Mouse (Mus musculus) kidney, postnatal 4 days (tissue): ENCODE data around the gene Gcnt3.
"Not testable (repeated sequence)": the region's sequence is repeated elsewhere in the genome, so short reads cannot be mapped to it uniquely, and the experiment has no call there.

Experiments used
- DNase-seq, 2 experiments: peaks; one replicate each; pipeline ENCODE4 v3.0.0; 2021; ENCODE audit warnings: mixed read lengths in 2 of 2

Gene Gcnt3

GRCm38 (mm10) chr9:70042935-70043334 is 5.0 kb upstream of the Gcnt3 start:
- no peak for DNase-seq

- DNase-seq = no peak
These were observed 4.2 kb upstream of the Gcnt3 start for GRCm38 (mm10) chr9:70042137-70042536.

GRCm38 (mm10) chr9:70040570-70040969 is 2.7 kb upstream of the Gcnt3 start:
- no peak for DNase-seq

- DNase-seq = no peak
These were observed 1.9 kb upstream of the Gcnt3 start for GRCm38 (mm10) chr9:70039597-70040385.

DNA sequence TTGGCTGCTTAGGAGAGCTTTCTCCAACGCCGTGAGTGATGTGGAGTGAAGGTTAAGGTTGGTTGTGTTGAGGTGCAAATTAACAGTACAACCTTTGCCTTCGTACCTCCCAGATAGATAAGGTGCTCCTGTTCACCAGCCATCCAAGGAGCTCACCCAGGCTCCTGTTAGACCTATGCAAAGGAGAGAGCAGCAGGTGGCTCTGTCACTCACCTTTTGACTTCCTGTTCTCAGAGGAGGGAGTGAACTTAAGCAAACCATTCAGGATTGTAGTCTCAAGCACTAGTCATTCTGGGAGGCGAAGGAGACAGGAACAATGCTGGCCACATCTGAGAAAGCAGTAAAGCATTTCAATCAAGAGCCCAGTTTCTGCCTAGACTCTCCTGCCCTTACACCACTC is 1.2 kb downstream of the Gcnt3 start:
- DNase-seq = no peak

DNA sequence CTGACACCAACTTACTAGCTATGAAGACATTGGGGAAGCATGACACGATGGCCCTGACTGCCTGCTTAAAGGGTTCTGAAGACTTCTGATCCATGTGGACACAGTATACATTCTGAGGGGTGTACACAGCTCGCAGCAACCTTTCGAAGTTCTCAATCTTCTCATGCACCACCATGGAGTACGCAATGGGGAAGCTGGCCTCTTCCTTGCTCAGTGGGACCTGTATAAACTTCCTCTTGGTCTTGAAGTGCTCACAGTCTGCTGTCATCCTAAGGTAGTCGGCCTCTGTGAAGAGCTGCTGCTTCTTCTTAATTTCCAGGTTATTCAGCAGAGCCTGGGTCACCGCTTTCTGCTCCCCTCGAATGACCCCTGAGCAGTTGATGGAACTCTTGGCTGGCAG is 3.2 kb downstream of the Gcnt3 start:
- DNase-seq = no peak

DNA sequence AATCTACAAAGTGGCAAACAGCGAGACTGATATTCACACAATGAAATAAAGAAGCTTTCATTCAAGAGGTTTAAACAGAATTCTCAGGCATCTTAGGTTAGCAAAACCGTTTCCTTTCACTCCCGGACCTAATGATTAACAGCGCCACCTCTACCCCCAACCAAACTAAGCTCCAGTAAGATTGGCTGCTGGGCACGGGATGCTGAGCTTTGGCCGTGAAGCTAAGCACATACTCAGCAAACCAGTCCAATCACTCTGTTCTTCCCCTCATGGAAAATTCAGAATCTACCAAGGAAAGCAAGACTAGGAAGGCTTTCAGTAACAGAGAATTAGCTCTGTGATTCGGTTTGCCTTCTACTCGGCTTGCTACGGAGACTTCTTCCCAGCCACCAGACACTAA is 4.8 kb downstream of the Gcnt3 start:
- peak; percentile 41 to 65 for DNase-seq

DNA sequence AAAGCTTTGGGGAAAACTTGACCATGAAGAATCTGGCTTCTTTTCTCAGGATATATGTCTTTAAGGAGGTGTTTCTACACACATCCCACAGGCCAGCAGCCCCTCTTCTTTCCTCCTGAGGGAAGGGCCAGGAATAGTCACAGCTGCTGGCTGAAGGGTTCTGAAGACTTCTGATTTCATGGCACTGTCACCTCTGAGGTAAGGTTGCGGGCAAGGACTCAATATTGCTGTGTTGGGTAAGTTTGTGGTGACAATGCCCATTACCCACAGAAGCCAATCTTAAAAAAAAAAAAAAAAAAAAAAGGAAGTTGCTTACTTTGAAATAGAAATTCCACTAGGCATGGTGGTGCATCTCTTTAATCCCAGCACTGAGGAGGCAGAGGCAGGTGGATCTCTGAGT is 5.7 kb downstream of the Gcnt3 start:
- no peak for DNase-seq

GRCm38 (mm10) chr9:70025365-70026012 is 12.4 kb downstream of the Gcnt3 start:
- no peak for DNase-seq

GRCm38 (mm10) chr9:70024648-70025047 is 13.2 kb downstream of the Gcnt3 start:
- DNase-seq = no peak

- not testable (repeated sequence) for DNase-seq
These were observed 14.3 kb downstream of the Gcnt3 start for GRCm38 (mm10) chr9:70023615-70024014.

GRCm38 (mm10) chr9:70022083-70022482 is 15.8 kb downstream of the Gcnt3 start:
- DNase-seq = no peak

DNA sequence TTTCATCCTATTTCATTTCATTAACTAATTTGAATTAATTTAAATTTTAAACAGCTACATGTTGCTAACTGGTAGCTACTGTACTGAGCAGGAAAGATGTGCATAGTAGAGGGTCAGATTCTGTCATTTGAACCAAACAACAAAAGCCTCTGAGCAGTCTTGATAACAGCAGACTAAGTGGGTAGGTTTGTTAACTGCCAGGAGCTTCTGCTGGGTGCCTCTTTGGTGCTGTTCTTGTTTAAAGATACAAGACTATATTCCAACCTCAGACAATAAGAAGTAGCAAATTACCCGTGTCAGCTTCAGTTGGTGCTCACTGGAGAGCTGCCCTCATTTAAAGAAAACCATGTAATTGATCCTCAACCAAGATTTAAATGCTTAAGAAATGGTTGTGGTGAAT is 16.3 kb downstream of the Gcnt3 start:
- no peak for DNase-seq

DNA sequence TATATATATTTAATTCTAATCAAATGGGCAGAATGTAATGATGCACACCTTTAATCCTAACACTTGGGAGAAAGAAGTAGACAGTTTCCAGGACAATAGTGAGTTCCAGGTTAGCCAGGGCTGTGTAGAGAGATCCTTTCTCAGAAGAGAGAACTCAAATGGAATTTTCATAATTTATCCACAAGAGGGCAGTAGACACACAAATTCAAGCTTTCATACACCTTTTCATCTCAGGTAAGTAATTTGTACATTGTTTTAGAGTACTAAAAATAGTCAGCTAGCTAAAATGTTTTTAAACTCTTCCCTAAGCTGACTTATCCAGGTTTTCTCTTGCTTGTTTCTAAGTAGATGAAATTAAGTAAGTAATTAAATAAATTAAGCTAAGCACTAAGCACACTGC is 19.0 kb downstream of the Gcnt3 start:
- DNase-seq = no peak

DNA sequence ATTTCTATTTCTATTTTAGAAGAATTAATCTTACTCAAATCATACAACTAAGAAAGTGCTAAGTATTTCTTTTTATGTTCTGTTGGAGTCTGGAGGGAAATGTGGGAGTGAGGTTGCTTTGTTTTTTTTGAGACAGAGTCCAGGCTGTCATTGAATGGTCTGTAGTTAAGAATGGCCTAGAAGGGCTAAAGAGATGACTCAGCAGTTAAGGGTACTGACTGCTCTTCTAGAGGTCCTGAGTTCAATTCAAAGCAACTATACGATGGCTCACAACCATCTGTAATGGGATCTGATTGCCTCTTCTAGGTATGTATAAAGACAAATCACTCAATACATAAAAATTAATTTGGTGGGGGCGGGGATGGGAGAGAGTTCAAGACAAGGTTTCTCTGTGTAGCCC is 22.3 kb downstream of the Gcnt3 start:
- DNase-seq = no peak

DNA sequence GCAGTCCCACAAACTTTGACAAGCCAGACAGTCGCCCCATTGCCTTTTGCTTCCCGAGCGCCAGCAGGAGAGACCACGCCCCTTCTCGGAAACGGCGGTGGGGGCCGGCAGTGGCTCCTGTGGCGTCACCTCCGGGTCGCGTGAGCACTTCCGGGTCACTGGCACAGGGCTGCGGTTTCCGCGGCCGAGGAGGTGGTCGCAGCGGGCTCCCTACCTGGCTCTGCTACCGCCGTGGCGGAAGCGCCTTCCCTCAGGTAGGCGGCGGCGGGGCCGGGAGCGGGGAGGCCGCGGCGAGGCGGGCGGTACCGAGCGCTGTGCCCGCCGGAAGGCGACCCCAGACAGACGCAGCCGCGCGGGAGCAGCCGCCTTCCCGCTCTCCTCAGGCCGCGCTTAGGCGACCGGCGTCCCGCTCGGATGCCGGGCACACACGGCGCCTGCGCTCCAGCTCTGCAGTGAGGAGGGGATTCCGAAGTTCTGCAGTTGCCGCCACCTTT is 25.4 kb downstream of the Gcnt3 start, which contains the start of gene Gtf2a2:
Gtf2a2 (plus strand) TSS at position 143 of the 494 bp plus-strand sequence.
- DNase-seq = peak; percentile 97 to 98

- DNase-seq = no peak
These were observed 26.1 kb downstream of the Gcnt3 start for GRCm38 (mm10) chr9:70011537-70012407.

GRCm38 (mm10) chr9:70010781-70011473 is 27.0 kb downstream of the Gcnt3 start:
- DNase-seq = no peak

GRCm38 (mm10) chr9:70009754-70010304 is 28.1 kb downstream of the Gcnt3 start:
- no peak for DNase-seq

DNA sequence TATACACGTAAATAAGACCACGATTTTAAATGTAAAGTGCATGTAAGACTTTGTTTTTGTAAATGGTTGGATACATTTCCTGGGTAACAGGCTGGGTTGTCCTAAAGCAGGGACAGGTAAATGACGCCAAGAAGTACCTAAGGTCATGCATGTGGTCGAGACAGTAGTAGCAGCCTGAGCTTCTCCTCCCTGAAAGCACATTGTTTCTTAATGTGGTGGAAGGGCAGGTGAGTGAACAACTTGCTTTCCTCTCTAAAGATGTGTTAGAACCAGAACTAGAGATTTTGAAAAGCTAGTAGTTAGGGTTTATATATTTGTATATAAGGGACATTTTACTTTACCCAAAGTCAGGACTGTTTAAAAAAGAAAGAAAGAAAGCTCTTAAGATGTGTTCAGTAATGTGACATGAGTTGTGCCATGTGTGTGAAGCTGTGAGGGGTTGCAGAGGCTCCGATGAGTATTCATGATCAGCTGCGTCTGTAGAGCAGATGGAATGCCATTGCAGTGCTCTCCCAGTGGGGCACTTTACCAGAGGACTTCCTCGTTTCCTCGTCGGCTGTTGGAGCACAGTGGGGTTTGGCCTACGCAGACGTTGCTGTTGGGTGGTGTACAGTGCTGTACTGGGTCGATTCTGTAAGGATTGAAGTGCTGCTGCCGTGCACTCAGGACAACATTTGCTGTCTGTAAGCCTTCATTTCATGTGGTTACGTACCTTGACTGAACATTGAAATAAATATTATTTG is 30.2 kb downstream of the Gcnt3 start:
- DNase-seq = no peak

DNA sequence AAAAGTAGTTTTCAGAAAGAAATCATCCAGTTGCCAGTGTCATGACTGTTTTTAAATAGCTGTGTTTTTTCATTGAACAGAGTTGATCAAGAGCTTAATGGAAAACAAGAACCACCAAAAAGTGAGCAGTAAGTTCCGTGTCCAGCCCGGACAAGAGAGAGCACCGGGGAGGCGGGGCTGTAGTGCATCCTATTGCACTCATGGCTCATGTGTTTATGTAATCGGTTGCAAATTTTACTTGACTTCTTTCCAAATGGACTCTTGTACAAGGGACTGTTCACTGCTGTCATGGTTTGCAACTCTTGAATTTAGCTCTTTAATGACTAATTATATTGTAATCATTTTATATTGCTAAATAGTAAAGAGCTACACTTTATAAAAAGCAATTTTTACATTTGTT is 30.9 kb downstream of the Gcnt3 start:
- no peak for DNase-seq

- no peak for DNase-seq
These were observed 34.4 kb downstream of the Gcnt3 start for GRCm38 (mm10) chr9:70003516-70003915.
